In genomic region chr2:18249224-18249623, GRCm38 (mm10) we compare ENCODE assay signal across 23 mouse cellular contexts.
DNase-seq lines count a peak whose midpoint lies in the region; ATAC-seq and TF ChIP-seq lines count a peak whose summit lies in the region.
"Had no signal": no experiment of that assay in that cellular context is flagged by ENCODE, and none has a peak within 500 bp of the region (broad histone marks: within the 10 kb centered on the region; RNA-seq: fewer than 3 reads in every experiment).

No protein-coding gene starts in this region.

- no peaks in the 10 kb centered on the region for H3K27me3 ChIP-seq in hindbrain, embryonic 14.5 days (ENCODE audit: control insufficient read depth, insufficient read depth, low read length)
- H3K27me3 ChIP-seq in hindbrain, embryonic 10.5 days (ENCODE audit: insufficient read depth, poor library complexity, severe bottlenecking): no peaks in the 10 kb centered on the region
- no peaks in the 10 kb centered on the region for H3K27me3 ChIP-seq in midbrain, embryonic 11.5 days (ENCODE audit: control insufficient read depth, insufficient read depth, low read length)
- no peaks in the 10 kb centered on the region for H3K27me3 ChIP-seq in midbrain, embryonic 15.5 days (replicated peaks)
- H3K27me3 ChIP-seq: embryonic facial prominence, embryonic 12.5 days; embryonic facial prominence, embryonic 15.5 days; hindbrain, embryonic 15.5 days; intestine, embryonic 15.5 days had no signal

- 0 out of 2 replicates have a peak, but pooled peaks cover 10% of the 10 kb centered on the region for H3K9me3 ChIP-seq in hindbrain, embryonic 14.5 days (ENCODE audit: control insufficient read depth, low read length)
- peaks cover 16% of the 10 kb centered on the region; the same call in 1 of the 2 replicates for H3K9me3 ChIP-seq in hindbrain, embryonic 10.5 days
- H3K9me3 ChIP-seq in midbrain, embryonic 11.5 days (ENCODE audit: control insufficient read depth, low read length): no peaks in the 10 kb centered on the region
- 0 out of 2 replicates have a peak, but pooled peaks cover 2% of the 10 kb centered on the region for H3K9me3 ChIP-seq in midbrain, embryonic 15.5 days
- no peaks in the 10 kb centered on the region for H3K9me3 ChIP-seq in ES-E14 (ENCODE audit: control insufficient read depth, insufficient read depth, low read depth, low read length)
- H3K9me3 ChIP-seq: embryonic facial prominence, embryonic 12.5 days; embryonic facial prominence, embryonic 15.5 days; intestine, embryonic 15.5 days had no signal

- ATAC-seq in hindbrain, embryonic 14.5 days (ENCODE audit: low FRiP score): no peak
- no peak for ATAC-seq in midbrain, embryonic 11.5 days (ENCODE audit: low FRiP score)
- no peak for ATAC-seq in midbrain, embryonic 15.5 days (replicated peaks)
- ATAC-seq: forebrain, embryonic 14.5 days; forebrain, postnatal 0 days; intestine, embryonic 15.5 days had no signal

- in situ Hi-C loops in ES-E14 (cut with MboI; ENCODE audit: low sequenced_read_pairs in 2 of 2, unreplicated experiment in 2 of 2): no loop called here

- intact Hi-C loops in heart, postnatal 36 days (cut with DNase I): no loop called here

- WGBS in hindbrain, embryonic 14.5 days: 80% methylated on average over 3 of the region's 3 CpGs
- 93% methylated on average over 3 of the region's 3 CpGs for WGBS in hindbrain, embryonic 10.5 days
- WGBS in midbrain, embryonic 11.5 days: 87% methylated on average over 3 of the region's 3 CpGs
- WGBS in midbrain, embryonic 15.5 days: 88% methylated on average over 3 of the region's 3 CpGs

- H3K4me1 ChIP-seq in hindbrain, embryonic 14.5 days (replicated peaks; ENCODE audit: control insufficient read depth, insufficient read depth, low read length): no peaks in the 10 kb centered on the region
- no peaks in the 10 kb centered on the region for H3K4me1 ChIP-seq in hindbrain, embryonic 10.5 days (replicated peaks)
- no peaks in the 10 kb centered on the region for H3K4me1 ChIP-seq in midbrain, embryonic 11.5 days (ENCODE audit: control insufficient read depth, insufficient read depth, low read length)
- H3K4me1 ChIP-seq in midbrain, embryonic 15.5 days: no peaks in the 10 kb centered on the region
- H3K4me1 ChIP-seq in ES-E14 (ENCODE audit: control insufficient read depth in 2 of 2, insufficient read depth in 2 of 2, low read length in 2 of 2, poor library complexity in 1 of 2): no peaks in the 10 kb centered on the region
- H3K4me1 ChIP-seq: embryonic facial prominence, embryonic 12.5 days; embryonic facial prominence, embryonic 15.5 days; hindbrain, embryonic 15.5 days; intestine, embryonic 15.5 days had no signal

- no peaks in the 10 kb centered on the region; the same call in 1 of the 2 replicates for H3K36me3 ChIP-seq in hindbrain, embryonic 14.5 days (replicated peaks; ENCODE audit: control insufficient read depth, insufficient read depth)
- peaks cover 25% of the 10 kb centered on the region for H3K36me3 ChIP-seq in hindbrain, embryonic 10.5 days
- no peaks in the 10 kb centered on the region for H3K36me3 ChIP-seq in midbrain, embryonic 11.5 days (ENCODE audit: control insufficient read depth, insufficient read depth, low read length)
- H3K36me3 ChIP-seq in midbrain, embryonic 15.5 days (replicated peaks): 0 out of 2 replicates have a peak, but pooled peaks cover 6% of the 10 kb centered on the region
- no peaks in the 10 kb centered on the region for H3K36me3 ChIP-seq in ES-E14 (ENCODE audit: control insufficient read depth, insufficient read depth, low read length, poor library complexity, severe bottlenecking)
- H3K36me3 ChIP-seq: intestine, embryonic 15.5 days had no signal

- no peak overlapping the region for H3K4me2 ChIP-seq in hindbrain, embryonic 14.5 days (replicated peaks)
- H3K4me2 ChIP-seq in midbrain, embryonic 11.5 days: no peak overlapping the region
- H3K4me2 ChIP-seq in midbrain, embryonic 15.5 days: no peak overlapping the region
- H3K4me2 ChIP-seq: embryonic facial prominence, embryonic 12.5 days; embryonic facial prominence, embryonic 15.5 days; heart, embryonic 11.5 days; hindbrain, embryonic 15.5 days; intestine, embryonic 15.5 days had no signal

- no peak overlapping the region for H3K9ac ChIP-seq in hindbrain, embryonic 14.5 days
- H3K9ac ChIP-seq in midbrain, embryonic 11.5 days (ENCODE audit: low read length): no peak overlapping the region
- H3K9ac ChIP-seq in midbrain, embryonic 15.5 days: no peak overlapping the region
- H3K9ac ChIP-seq in ES-E14 (ENCODE audit: insufficient read depth, low read depth, low read length, poor library complexity, severe bottlenecking): no peak overlapping the region
- H3K9ac ChIP-seq: embryonic facial prominence, embryonic 12.5 days; embryonic facial prominence, embryonic 15.5 days; forebrain, postnatal 0 days; hindbrain, embryonic 15.5 days; intestine, embryonic 15.5 days had no signal

- DNase-seq in heart, adult 9 months (ENCODE audit: low spot score in 2 of 2): peak; percentile 2 to 27
- no peak for DNase-seq in heart, postnatal 36 days
- peak; percentile 10 for DNase-seq in hindbrain, embryonic 14.5 days (ENCODE audit: low spot score)
- no peak for DNase-seq in hindbrain, embryonic 10.5 days (ENCODE audit: low spot score)
- peak; percentile 79 for DNase-seq in midbrain, embryonic 11.5 days (ENCODE audit: low spot score, missing footprints)
- DNase-seq in ES-E14 (ENCODE audit: low read depth, low spot score): no peak
- no peak for DNase-seq in urinary bladder, postnatal 25 days (ENCODE audit: low spot score)
- DNase-seq: adrenal gland, adult 2 months; adrenal gland, postnatal 14 days; cerebellum, adult 11 months; cerebellum, adult 2 months; cerebellum, adult 9-11 months; cerebellum, postnatal 25 days; forebrain, postnatal 0 days; gastrocnemius, postnatal 36 days; kidney, adult 11 months had no signal

- H3K4me3 ChIP-seq in hindbrain, embryonic 14.5 days (replicated peaks; ENCODE audit: low read length): no peak overlapping the region
- H3K4me3 ChIP-seq in hindbrain, embryonic 10.5 days: no peak overlapping the region
- H3K4me3 ChIP-seq in midbrain, embryonic 11.5 days (ENCODE audit: low read depth, low read length): no peak overlapping the region
- no peak overlapping the region for H3K4me3 ChIP-seq in midbrain, embryonic 15.5 days
- no peak overlapping the region for H3K4me3 ChIP-seq in ES-E14 (ENCODE audit: insufficient read depth in 1 of 2, low read depth in 1 of 2, low read length in 2 of 2, poor library complexity in 1 of 2, severe bottlenecking in 1 of 2)
- H3K4me3 ChIP-seq: embryonic facial prominence, embryonic 12.5 days; embryonic facial prominence, embryonic 15.5 days; hindbrain, embryonic 15.5 days; intestine, embryonic 15.5 days had no signal

- H3K27ac ChIP-seq in hindbrain, embryonic 14.5 days: no peak overlapping the region
- H3K27ac ChIP-seq in hindbrain, embryonic 10.5 days: no peak overlapping the region
- H3K27ac ChIP-seq in midbrain, embryonic 11.5 days (ENCODE audit: low read depth, low read length): no peak overlapping the region
- no peak overlapping the region for H3K27ac ChIP-seq in midbrain, embryonic 15.5 days
- no peak overlapping the region for H3K27ac ChIP-seq in ES-E14 (ENCODE audit: insufficient read depth, low read depth, low read length, poor library complexity, severe bottlenecking)
- H3K27ac ChIP-seq: embryonic facial prominence, embryonic 12.5 days; embryonic facial prominence, embryonic 15.5 days; hindbrain, embryonic 15.5 days; intestine, embryonic 15.5 days had no signal

TF ChIP-seq in ES-E14, 5 proteins besides CTCF, POLR2A, EP300 and RAD21:
- peak; percentile 45; the same call in 1 of the 2 replicates for TF ChIP-seq ZNF384 (IDR thresholded peaks at IDR 0.05; ENCODE audit: low read depth, low read length)
- no peak for TF ChIP-seq HCFC1 (IDR thresholded peaks at IDR 0.05; ENCODE audit: borderline replicate concordance, insufficient read depth, low read length)

Comparison
In these comparisons a context has a peak if more than half of its experiments do, and no peak if none do; other contexts are left out.
1. DNase-seq: peak in heart, adult 9 months (2 of 2), hindbrain, embryonic 14.5 days (single experiment) and midbrain, embryonic 11.5 days (single experiment); none in heart, postnatal 36 days (0 of 2), hindbrain, embryonic 10.5 days (single experiment), ES-E14 (single experiment) and urinary bladder, postnatal 25 days (single experiment).